Mouse (Mus musculus) 416B (cell line): ENCODE measurements around the gene Wdr17.
"Not testable (repeated sequence)": the region's sequence is repeated elsewhere in the genome, so short reads cannot be mapped to it uniquely, and the experiment has no call there.

ENCODE experiments used
- DNase-seq: peaks from one replicate; pipeline ENCODE4 v3.0.0; 2011; ENCODE audit warnings: low read depth

Gene Wdr17

DNA sequence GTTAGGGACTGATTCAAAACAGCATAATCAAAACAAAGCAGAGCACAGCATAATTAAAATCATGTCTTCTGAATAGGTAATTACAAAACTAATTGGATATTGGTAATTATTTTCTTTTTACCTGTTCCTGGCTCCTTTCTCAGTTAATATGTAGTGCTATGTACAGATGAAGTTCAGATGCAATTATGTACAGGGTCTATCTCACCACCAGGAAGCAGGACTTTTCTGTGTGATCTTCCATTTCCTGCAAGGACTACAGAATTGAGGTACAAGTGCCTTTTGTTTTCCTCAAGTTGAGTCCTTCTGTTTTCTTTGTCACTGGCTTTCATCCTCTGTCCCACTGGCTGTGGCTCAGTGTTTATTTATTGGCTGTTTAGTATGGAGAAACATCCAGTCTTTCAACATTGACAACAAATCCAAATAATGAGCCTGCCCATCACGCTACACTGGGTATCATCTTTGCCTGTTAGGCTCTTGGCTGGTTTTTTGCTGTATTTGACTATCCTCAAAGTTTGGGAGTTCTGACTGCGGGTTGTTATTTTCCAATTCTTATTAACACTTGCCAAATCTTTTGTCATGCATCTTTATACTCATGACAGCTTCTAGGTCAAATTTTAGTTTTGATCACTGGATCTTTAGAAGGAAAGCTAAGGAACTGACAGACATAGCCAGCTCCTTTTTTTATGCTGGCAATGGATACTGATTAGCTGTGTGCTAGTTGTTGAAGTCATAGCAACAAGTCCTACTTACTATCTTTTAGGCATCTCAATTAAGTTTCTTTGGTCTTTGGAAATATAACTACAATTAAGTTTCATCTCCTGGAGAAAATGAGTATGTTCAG lies 94.9 kb downstream of the Wdr17 start:
- DNase-seq, result no peak

- DNase-seq, result no peak
Observed at GRCm38 (mm10) chr8:54780134-54780942, 106.6 kb downstream of the Wdr17 start.

DNA sequence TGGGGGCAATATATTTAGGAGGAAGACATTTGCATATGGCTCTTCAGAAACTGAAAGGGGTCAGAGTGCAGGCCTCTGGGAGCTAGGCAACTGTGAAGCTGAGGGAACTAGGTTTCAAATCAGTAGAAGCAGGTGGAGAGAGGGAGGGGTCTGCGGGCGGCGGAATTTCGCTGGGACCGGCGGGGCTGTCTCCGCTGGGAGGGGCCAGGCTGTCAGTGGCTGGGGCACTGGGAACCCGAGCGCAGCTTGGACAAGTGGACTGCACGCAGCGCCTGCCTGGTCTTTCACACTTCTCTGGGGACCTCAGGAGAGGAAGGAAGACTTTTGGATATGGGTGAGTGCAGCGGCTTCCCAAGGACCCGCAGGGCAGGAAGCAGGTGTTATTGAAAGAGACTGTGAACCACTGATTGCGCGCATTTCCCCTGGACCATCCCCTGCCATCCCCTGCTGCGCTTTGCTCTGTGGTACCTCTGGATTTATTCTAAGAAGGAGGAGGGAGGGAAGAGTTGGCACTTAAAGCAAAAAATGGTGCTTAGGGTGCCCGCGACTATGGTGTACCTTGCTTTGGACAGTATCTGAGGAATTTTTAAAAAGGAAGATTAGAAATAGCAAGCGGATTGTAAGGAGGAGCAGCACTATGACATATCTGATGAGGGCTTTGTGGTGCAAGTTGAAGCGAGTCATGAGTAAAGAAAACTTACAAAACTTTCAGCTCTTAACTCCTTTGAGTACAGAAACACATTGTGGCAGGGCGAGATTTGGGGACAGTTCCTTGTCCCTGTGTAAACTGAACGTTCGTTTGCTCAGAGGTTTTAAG lies 107.5 kb downstream of the Wdr17 start:
- DNase-seq, result no peak

- DNase-seq, result no peak
Observed at GRCm38 (mm10) chr8:54777012-54777411, 110.0 kb downstream of the Wdr17 start.

GRCm38 (mm10) chr8:54776241-54776640 lies 110.7 kb downstream of the Wdr17 start:
- DNase-seq, result no peak

DNA sequence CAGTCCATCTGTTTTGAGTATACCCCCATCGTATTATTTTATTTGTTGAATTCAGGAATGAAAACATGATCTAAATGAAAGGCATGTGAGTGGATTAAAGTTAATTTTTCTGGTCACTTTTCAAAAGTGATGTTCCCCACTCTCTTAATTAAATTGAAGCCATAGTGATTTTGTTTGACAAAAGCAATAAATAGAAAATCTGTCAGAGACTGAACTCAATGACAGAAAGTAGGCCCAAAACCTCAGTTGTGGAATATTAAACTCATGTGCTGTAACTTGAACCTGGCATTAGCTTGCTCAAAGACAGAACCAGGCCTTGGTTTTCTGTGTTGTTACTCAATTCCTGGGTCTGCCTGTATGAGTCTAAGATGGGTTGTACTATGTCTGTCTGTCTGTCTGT lies 129.3 kb downstream of the Wdr17 start:
- DNase-seq, result no peak

DNA sequence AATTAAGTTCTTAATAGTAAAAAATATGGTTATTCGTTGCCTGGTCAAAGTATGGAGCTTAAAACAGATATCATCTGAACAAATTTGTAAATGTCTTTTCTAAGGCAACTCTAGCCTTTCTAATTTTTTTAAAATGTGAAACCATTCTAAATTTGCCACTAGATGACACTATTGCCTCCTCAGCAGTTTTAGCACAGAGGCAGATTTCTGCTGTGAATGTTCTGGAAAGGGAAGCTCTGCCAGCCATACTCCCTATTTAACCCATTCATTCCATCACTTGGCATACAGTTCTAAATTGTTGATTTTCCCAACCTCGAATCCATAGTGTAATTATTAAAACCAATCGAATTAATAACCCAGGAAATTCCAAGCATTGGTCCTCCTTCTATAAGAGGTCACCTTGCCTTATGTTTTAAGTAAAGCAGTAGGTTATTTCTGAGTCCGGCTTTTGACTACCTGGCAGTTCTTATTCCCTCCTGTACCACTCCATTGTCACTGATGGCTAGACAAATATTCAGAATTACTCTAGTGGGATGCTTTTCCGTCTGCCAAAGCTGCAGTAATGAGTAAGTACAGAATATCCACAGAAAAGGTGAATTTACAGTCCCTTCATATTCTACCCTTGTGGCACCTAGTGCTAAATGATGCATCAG lies 150.2 kb downstream of the Wdr17 start:
- DNase-seq, result peak; percentile 11

- no peak for DNase-seq
Observed at GRCm38 (mm10) chr8:54724668-54725035, 162.3 kb downstream of the Wdr17 start.

- no peak for DNase-seq
Observed at GRCm38 (mm10) chr8:54723976-54724667, 162.9 kb downstream of the Wdr17 start.

DNA sequence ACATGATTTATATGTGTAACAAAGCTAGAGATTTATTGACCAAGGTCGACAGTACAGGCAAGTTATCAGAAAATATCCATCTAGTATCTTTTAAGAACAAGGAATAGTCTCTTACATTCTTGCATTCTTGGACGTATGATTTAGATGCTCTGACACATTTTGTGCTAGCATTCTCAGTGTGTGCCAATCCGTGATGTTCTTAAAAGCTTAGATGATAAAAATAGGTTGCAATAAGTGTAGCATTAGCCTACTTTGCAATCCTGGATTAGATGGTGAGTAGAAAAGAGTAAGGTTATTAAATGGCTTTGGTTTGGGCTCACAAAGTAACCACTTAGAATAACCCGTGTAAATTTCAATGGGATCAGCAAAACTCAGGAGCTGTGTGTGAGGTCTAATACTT lies 168.5 kb downstream of the Wdr17 start:
- DNase-seq, result no peak

DNA sequence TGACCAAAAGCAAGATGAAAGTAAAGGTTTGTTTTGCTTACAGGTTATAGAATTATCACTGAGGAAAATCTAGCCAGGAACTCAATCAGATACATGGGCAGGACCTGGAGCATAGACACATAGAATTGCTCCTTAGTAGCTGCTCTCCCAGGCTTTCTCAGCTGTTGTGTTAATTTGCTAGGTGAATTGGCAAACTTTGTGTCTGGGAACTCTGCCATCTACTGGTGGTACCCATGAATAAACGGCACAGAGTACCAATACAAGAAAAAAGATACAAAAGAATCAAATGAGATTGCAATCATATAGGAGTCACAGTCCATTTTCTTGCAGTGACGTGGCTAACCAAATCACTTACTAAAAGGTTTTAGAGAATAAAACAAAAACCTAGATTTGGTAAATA lies 181.2 kb downstream of the Wdr17 start:
- DNase-seq, result peak; percentile 44

- no peak for DNase-seq
Observed at GRCm38 (mm10) chr8:54671806-54672205, 215.2 kb downstream of the Wdr17 start.

DNA sequence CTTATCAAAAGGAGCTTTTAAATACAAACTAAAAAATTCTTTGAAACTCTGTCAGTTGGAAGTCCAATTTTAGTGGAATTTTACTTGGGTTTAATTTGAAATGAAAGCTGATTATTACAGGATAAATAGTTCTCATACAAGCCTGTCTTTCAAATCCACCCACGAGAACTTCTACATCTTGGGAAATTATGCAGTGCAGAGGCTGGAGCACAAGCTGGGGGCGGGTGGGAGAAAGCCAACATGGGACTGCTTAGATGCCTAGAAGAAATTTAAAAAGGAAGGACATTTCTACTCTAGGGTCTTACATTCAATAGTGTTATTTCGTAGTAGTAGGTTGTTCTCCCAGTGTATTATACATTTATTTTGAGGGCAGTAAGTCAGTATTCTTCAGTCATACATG lies 219.2 kb downstream of the Wdr17 start:
- DNase-seq, result no peak

DNA sequence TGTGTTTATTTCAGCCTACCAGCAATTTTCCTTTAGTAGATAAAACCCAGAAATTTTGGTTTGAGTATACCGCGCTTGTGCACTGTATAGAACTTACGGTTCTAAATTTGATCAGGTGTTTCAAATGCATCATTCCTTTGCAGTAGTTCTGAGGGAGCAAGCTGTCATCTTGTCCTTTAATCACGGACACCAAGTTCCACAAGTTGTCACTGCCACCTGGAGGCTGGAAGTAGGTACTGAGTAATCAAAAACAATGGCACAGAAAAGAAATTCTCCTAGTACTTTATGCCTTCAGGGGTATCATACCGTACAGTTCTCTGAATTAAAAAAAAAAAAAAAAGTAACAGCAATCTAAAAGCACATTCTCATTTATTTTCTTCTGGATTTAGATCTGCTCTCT lies 226.3 kb downstream of the Wdr17 start:
- peak; percentile 71 for DNase-seq

DNA sequence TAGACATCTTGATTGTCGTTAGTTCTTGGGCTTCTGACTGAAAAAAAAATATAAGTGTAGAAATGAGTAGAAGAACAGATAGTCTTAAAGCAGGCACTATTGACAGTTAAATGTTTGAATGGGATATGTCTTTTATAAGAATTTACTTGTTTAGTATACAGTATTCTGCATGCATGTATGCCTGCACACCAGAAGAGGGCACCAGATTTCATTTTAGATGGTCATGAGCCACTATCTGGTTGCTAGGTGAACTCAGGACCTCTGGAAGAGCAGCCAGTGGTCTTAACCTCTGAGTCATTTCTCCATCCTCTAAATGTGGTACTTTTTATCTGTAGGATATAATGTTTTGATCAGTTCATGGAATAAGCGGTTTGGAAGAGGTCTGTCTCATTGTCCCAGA lies 227.3 kb downstream of the Wdr17 start:
- DNase-seq, result no peak

DNA sequence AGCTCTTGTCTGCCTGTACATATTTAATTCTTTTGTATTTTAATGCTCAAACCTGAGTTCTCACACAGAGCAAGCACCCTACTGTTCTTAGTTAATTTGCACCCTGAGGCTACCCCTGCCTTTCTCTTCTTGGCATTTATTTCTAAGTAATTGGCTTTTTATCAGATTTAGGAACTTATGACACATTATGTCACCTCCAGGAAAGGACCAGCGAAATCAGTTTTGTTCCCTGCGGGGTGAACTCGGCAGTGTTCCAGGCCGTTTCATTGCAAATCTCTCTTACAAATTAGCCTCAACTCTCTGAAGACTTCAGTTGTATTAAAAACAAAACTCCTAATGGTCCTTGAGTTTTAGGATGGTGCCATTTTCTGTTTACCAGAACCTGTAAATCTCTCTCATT lies 248.3 kb downstream of the Wdr17 start:
- no peak for DNase-seq

GRCm38 (mm10) chr8:54616710-54617109 lies 270.3 kb downstream of the Wdr17 start:
- not testable (repeated sequence) for DNase-seq

DNA sequence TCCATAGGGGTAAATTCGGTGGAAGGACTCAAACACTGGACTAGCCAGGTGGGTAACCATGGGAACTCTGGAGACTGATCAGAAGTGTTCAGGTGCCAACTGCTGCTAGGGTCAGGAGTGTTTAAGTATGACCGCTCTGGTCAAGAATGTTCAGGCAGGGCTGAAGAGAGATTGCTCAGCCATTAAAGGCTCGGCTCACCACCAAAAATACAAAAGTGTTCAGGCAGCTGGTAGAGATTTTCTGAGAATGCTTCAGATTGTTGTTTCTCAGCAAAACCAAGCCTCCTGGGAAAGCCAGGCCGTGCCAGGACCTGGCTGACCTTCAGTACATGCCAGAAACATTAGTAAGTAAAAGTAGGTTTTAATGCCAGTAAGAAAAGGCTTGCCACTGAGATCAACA lies 276.7 kb downstream of the Wdr17 start:
- no peak for DNase-seq

GRCm38 (mm10) chr8:54609336-54609735 lies 277.6 kb downstream of the Wdr17 start:
- peak; percentile 4 for DNase-seq

- DNase-seq, result peak; percentile 71
Observed at GRCm38 (mm10) chr8:54603440-54603839, 283.5 kb downstream of the Wdr17 start.

DNA sequence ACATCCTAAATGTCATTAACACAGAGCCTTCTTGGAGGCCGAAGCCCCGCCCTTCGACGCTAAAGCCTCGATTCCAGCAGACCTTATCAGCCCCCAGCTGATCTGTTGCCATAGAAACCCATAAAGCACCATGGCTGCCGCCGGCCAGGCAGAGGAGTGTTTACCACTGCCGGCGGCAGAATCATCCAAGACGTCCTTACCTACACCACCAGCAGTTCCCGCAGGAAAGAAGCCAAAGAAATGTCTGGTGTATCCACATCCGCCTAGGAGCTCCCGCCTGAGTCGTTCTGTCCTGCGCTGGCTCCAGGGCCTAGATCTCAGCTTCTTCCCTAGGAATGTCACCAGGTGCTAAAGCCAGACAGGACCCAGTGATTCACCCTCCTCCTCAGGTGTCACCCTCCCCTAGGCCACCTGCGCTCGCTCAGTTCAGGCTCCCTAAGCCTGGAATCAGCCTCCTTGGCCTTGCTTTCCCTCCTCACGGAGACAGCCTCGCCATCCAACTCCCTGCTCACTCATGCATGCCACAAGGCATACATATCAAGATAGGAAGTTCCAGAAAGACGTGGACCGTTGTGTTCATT lies 286.2 kb downstream of the Wdr17 start, which contains the start of gene Spata4:
Gene Spata4, plus strand, starts transcription at position 111 of the 581 bp plus-strand sequence.
- no peak for DNase-seq
